Mouse (Mus musculus): Measurements from ENCODE around the gene Fam219a.
A peak's percentile ranks its signal among the peaks of the same experiment; 100 is the strongest.

- TF ChIP-seq CHD2 (IDR thresholded peaks at IDR 0.05; ENCODE audit: low read depth, low read length) (0 out of 2 replicates have a peak, but pooled peaks have one; percentile 32), MAFK (IDR thresholded peaks at IDR 0.05; ENCODE audit: insufficient read depth, low read depth, low read length) (no peak), ZNF384 (IDR thresholded peaks at IDR 0.05; ENCODE audit: low read depth, low read length) (no peak)
Observed at GRCm38 (mm10) chr4:41502986-41503412, 66.3 kb downstream of the Fam219a start, which contains the start of gene AI464131.

Data from ES-E14 (cell line).